Mouse (Mus musculus) neural tube, embryonic 12.5 days (tissue): ENCODE results near the gene Gm16181. TPM values are rescaled to one million over a fixed set of nuclear protein-coding genes. Genes with fewer than 3 reads are reported as not detected.

Source experiments
- ATAC-seq: fragments of 200-750 bp; cut with Nextera tagmentation; 2 replicates; pipeline ENCODE4 v1.8.0; 2017; ENCODE audit warnings: low read depth, mild to moderate bottlenecking, moderate TSS enrichment, moderate library complexity; ENCODE audit not compliant: low FRiP score
- H3K27ac ChIP-seq: fragments of 300-500 bp; sonication (generic); 2 replicates; pipeline ENCODE4 v1.5.1; 2016
- H3K27me3 ChIP-seq: fragments of 300-500 bp; sonication (generic); replicated peaks from 2 replicates; pipeline ENCODE4 v1.6.1; 2016; ENCODE audit warnings: mild to moderate bottlenecking
- H3K36me3 ChIP-seq: fragments of 300-500 bp; sonication (generic); 2 replicates; pipeline ENCODE4 v1.6.1; 2016; ENCODE audit warnings: mild to moderate bottlenecking
- H3K4me1 ChIP-seq: fragments of 300-500 bp; sonication (generic); 2 replicates; pipeline ENCODE4 v1.6.1; 2016
- H3K4me2 ChIP-seq: fragments of 300-500 bp; sonication (generic); replicated peaks from 2 replicates; pipeline ENCODE4 v1.6.1; 2016; ENCODE audit warnings: mild to moderate bottlenecking
- H3K4me3 ChIP-seq: fragments of 300-500 bp; sonication (generic); 2 replicates; pipeline ENCODE4 v1.5.1; 2016
- H3K9ac ChIP-seq: fragments of 300-500 bp; sonication (generic); 2 replicates; pipeline ENCODE4 v1.6.1; 2016; ENCODE audit warnings: mild to moderate bottlenecking
- H3K9me3 ChIP-seq: fragments of 300-500 bp; sonication (generic); 2 replicates; pipeline ENCODE4 v1.6.1; 2016; ENCODE audit warnings: mild to moderate bottlenecking
- WGBS: fragments of 180-500 bp; shearing (Covaris S2); methylation state at CpG from one replicate; pipeline ENCODE4 v1.1.7; 2016; 5-methylcytosine and 5-hydroxymethylcytosine counted together
- polyA plus RNA-seq: library from polyadenylated mRNA; unstranded; fragments of >200 nt; fragmentation: Nextera tagmentation; extraction: Ambion mirVana; gene quantifications from 2 replicates; pipeline ENCODE4 v1.2.1, GENCODE M21; 2016

Gene Gm16181
- polyA plus RNA-seq, 1 experiment from 2014 or later, result not detected

- Histone ChIP-seq H3K36me3 (peaks cover 97% of the 10 kb centered on the region), H3K4me1 (peaks cover 20% of the 10 kb centered on the region), H3K4me2 (no peak overlapping the region), H3K9me3 (no peaks in the 10 kb centered on the region), H3K9ac (no peak overlapping the region), H3K4me3 (no peak overlapping the region), H3K27me3 (no peaks in the 10 kb centered on the region), H3K27ac (no peak overlapping the region)
- ATAC-seq, result no peak
- WGBS, result 86% methylated on average over 19 of the region's 19 CpGs
Measured at GRCm38 (mm10) chr17:35249451-35250197, 29.0 kb downstream of the Gm16181 start.

DNA sequence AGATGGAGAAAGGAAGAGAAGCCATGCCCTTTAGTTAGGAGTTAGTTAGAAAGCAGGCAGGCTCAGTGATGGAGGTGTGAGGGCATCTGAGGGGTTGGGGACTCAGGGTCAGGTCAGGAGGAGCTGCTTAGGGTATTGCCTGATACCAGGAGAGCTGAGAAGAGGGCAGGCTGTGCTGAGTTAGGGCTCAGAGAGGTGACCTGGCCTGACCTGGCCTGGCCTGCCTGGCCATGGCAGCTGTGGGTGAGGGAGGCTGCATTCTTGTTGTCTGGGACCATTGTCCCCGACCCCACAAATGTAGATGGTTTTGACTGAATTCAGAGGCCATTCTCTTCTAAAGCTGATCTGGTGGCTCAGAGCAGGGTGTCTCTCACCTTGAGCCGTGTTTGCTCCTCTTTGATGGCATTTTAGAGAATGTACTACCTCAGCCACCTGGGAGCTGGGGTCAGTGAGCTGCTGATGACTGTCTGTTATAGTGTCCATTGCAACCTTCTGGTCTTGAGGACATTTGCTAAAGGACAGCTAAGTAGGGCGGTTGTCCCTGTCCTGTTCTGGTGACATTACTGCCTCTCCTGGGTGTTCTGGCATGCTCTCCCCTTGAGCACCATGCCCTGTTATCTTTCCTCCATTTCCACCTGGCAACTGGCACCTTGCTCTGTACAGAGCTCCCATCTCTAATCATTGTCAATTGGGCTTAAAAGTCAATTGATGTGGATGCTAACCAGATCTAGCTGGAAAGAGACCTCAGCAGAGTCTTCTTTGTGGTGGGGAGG lies 29.9 kb downstream of the Gm16181 start:
- H3K4me3 ChIP-seq, result no peak overlapping the region
- H3K36me3 ChIP-seq, result peaks cover 88% of the 10 kb centered on the region
- 89% methylated on average over 3 of the region's 3 CpGs for WGBS
- H3K4me1 ChIP-seq, result peaks cover 11% of the 10 kb centered on the region
- H3K9ac ChIP-seq, result no peak overlapping the region
- H3K4me2 ChIP-seq, result no peak overlapping the region
- no peak for ATAC-seq
- no peaks in the 10 kb centered on the region for H3K27me3 ChIP-seq
- H3K9me3 ChIP-seq, result no peaks in the 10 kb centered on the region
- H3K27ac ChIP-seq, result no peak overlapping the region

GRCm38 (mm10) chr17:35251162-35251719 lies 30.6 kb downstream of the Gm16181 start:
- Histone ChIP-seq H3K27me3 (no peaks in the 10 kb centered on the region), H3K36me3 (peaks cover 80% of the 10 kb centered on the region), H3K4me1 (peaks cover 4% of the 10 kb centered on the region; the same call in 1 of the 2 replicates), H3K9me3 (no peaks in the 10 kb centered on the region), H3K4me3 (no peak overlapping the region), H3K4me2 (no peak overlapping the region), H3K27ac (no peak overlapping the region), H3K9ac (no peak overlapping the region)
- WGBS, result 89% methylated on average over 15 of the region's 15 CpGs
- ATAC-seq, result no peak

- ATAC-seq, result no peak
- Histone ChIP-seq H3K36me3 (peaks cover 73% of the 10 kb centered on the region), H3K4me2 (no peak overlapping the region), H3K27ac (no peak overlapping the region), H3K9ac (no peak overlapping the region), H3K9me3 (no peaks in the 10 kb centered on the region), H3K4me1 (no peaks in the 10 kb centered on the region), H3K4me3 (no peak overlapping the region), H3K27me3 (no peaks in the 10 kb centered on the region)
- WGBS, result 78% methylated on average over 5 of the region's 5 CpGs
Measured at GRCm38 (mm10) chr17:35251981-35252380, 31.3 kb downstream of the Gm16181 start.

DNA sequence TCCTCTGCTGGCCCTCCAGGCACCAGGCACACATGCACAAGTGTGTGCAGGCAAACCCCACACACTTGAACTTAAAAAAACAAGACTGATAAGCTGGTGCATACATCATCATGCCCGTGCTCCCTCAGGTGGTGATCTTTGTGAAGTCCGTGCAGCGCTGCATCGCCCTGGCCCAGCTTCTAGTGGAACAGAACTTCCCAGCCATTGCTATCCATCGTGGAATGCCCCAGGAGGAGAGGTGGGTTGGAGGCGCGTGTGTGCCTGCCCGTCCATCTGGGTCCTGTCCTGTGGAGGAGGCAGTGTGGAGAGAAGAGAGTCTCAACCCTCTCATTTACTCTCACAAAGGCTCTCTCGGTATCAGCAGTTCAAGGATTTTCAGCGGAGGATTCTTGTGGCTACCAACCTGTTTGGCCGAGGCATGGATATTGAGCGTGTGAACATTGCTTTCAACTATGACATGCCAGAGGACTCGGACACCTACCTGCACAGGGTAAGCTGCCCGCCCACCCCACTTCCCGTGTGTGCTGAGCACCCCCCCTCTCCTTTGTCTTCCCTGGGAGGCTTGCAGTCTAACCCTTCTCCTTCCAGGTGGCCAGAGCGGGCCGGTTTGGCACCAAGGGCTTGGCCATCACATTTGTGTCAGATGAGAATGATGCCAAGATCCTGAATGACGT lies 32.1 kb downstream of the Gm16181 start:
- Histone ChIP-seq H3K4me1 (no peaks in the 10 kb centered on the region), H3K9me3 (no peaks in the 10 kb centered on the region), H3K27ac (no peak overlapping the region), H3K9ac (no peak overlapping the region), H3K4me3 (no peak overlapping the region), H3K36me3 (peaks cover 65% of the 10 kb centered on the region), H3K4me2 (no peak overlapping the region), H3K27me3 (no peaks in the 10 kb centered on the region)
- 87% methylated on average over 18 of the region's 18 CpGs for WGBS
- ATAC-seq, result no peak

DNA sequence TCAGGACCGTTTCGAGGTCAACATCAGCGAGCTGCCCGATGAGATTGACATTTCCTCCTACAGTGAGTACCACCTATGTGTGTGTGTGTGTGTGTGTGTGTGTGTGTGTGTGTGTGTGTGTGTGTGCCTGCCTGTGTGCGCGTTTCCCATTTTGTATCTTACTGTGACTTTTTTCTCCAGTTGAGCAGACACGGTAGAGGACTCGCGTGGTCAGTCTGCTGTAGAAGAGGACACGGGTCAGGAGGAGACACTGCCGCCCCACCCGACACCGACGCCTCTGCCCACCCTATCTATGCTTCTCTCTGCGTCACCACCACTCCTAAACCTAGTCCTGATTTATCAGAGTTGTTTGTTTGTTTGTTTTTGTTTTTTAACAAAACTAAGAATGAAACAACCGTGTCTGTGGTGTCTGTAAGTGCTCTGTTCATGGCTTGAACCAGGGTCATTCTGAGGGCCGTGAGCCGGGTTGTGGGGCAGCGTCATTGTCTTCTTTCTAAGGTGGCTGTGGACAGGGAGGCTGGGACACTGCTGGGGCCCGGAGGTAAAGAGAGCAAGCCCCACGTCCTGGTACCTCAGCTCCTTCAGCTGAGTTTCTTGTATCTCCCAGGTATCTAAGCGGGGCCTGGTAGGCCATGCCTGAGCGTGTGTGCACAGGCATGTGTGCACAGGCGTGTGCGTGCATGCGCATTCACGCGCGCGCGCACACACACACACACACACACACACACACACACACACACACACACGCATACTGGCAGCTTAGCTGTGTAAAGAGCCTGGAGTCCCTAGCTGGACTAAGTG lies 32.9 kb downstream of the Gm16181 start:
- Histone ChIP-seq H3K4me3 (no peak overlapping the region), H3K27ac (no peak overlapping the region), H3K4me1 (no peaks in the 10 kb centered on the region), H3K36me3 (peaks cover 59% of the 10 kb centered on the region), H3K27me3 (no peaks in the 10 kb centered on the region), H3K4me2 (no peak overlapping the region), H3K9me3 (no peaks in the 10 kb centered on the region), H3K9ac (no peak overlapping the region)
- ATAC-seq, result 0 out of 2 replicates have a peak, but pooled peaks have one; percentile 5
- 89% methylated on average over 32 of the region's 32 CpGs for WGBS

DNA sequence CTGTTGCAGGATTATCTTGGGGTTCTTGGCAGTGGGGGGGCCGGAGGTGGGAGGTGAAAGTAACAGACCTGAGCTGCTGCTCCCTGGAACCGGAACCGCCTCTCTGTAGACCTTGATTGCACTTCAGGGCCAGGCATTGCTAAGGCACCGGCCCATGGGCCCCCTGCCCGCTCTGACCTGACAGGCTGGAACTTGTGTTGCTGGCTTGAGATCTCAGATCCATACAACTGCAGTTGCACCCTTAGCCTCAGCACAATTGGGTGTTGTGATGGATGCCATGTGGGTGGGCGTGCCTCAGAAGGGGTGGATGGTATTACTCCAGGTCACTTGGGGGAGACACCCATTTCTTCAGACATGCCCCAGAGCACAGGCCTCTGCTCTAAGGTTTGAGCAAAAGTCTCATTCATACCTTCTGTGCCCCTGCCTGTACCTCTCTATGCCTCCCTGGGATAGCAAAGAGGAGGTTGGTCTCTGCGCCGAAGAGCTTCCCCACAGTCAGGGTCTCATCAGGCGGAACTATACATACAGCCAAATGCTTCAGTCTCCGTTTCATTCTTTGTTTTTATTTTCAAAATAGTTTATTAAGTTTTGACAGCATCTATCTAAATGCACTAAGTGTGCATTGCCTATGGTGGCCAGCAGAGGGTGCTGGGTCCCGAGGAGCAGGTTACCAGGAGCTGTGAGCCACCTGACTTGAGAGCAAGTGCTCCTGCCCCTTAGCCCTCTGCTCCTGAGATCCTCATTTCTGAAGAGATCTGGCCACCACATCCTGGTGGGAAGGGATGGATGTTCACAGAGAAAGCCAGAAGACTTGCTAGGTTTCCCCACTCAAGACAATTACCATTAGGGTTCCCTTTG lies 33.8 kb downstream of the Gm16181 start:
- no peak overlapping the region for H3K4me3 ChIP-seq

GRCm38 (mm10) chr17:35255301-35255700 lies 34.7 kb downstream of the Gm16181 start:
- H3K4me1 ChIP-seq, result no peaks in the 10 kb centered on the region

More for the DNA sequence above, 33.8 kb downstream of the Gm16181 start:
- no peaks in the 10 kb centered on the region for H3K9me3 ChIP-seq
- H3K4me1 ChIP-seq, result no peaks in the 10 kb centered on the region
- no peak overlapping the region for H3K27ac ChIP-seq
- no peaks in the 10 kb centered on the region for H3K27me3 ChIP-seq
- no peak overlapping the region for H3K9ac ChIP-seq
- no peak overlapping the region for H3K4me2 ChIP-seq
- peaks cover 49% of the 10 kb centered on the region for H3K36me3 ChIP-seq
- peak; percentile 22 for ATAC-seq
- 55% methylated on average over 11 of the region's 11 CpGs for WGBS

GRCm38 (mm10) chr17:35255704-35256103 lies 35.1 kb downstream of the Gm16181 start:
- peaks cover 37% of the 10 kb centered on the region for H3K36me3 ChIP-seq
- H3K4me3 ChIP-seq, result no peak overlapping the region
- 57% methylated on average over 4 of the region's 4 CpGs for WGBS
- H3K4me2 ChIP-seq, result no peak overlapping the region
- no peak overlapping the region for H3K27ac ChIP-seq
- no peaks in the 10 kb centered on the region for H3K4me1 ChIP-seq
- no peaks in the 10 kb centered on the region for H3K27me3 ChIP-seq
- no peak for ATAC-seq
- no peaks in the 10 kb centered on the region for H3K9me3 ChIP-seq
- no peak overlapping the region for H3K9ac ChIP-seq

More at GRCm38 (mm10) chr17:35255301-35255700, 34.7 kb downstream of the Gm16181 start:
- Histone ChIP-seq H3K9me3 (no peaks in the 10 kb centered on the region), H3K27ac (no peak overlapping the region), H3K36me3 (peaks cover 41% of the 10 kb centered on the region), H3K4me3 (no peak overlapping the region), H3K27me3 (no peaks in the 10 kb centered on the region), H3K4me2 (no peak overlapping the region), H3K9ac (no peak overlapping the region)
- ATAC-seq, result no peak
- WGBS, result 73% methylated on average over 3 of the region's 3 CpGs

GRCm38 (mm10) chr17:35257378-35257777 lies 36.7 kb downstream of the Gm16181 start:
- WGBS, result 80% methylated on average over 1 of the region's 1 CpGs
- Histone ChIP-seq H3K27me3 (no peaks in the 10 kb centered on the region), H3K4me2 (peak overlapping the region; percentile 48), H3K9me3 (no peaks in the 10 kb centered on the region), H3K4me1 (no peaks in the 10 kb centered on the region), H3K4me3 (no peak overlapping the region), H3K36me3 (peaks cover 22% of the 10 kb centered on the region), H3K9ac (no peak overlapping the region), H3K27ac (no peak overlapping the region)
- ATAC-seq, result no peak
